Mouse (Mus musculus) megakaryocyte, embryonic 14.5 days (primary cell): ENCODE measurements around the gene Gm11034.

Experiments
- FLI1 ChIP-seq: IDR thresholded peaks from 2 replicates; pipeline ENCODE4 v1.6.1; 2012; ENCODE audit warnings: low read length, inconsistent platforms, mixed read lengths
- GATA1 ChIP-seq: IDR thresholded peaks from 3 replicates; pipeline ENCODE4 v1.6.1; 2012; ENCODE audit warnings: mixed read lengths, low read length, inconsistent platforms, borderline replicate concordance

DNA sequence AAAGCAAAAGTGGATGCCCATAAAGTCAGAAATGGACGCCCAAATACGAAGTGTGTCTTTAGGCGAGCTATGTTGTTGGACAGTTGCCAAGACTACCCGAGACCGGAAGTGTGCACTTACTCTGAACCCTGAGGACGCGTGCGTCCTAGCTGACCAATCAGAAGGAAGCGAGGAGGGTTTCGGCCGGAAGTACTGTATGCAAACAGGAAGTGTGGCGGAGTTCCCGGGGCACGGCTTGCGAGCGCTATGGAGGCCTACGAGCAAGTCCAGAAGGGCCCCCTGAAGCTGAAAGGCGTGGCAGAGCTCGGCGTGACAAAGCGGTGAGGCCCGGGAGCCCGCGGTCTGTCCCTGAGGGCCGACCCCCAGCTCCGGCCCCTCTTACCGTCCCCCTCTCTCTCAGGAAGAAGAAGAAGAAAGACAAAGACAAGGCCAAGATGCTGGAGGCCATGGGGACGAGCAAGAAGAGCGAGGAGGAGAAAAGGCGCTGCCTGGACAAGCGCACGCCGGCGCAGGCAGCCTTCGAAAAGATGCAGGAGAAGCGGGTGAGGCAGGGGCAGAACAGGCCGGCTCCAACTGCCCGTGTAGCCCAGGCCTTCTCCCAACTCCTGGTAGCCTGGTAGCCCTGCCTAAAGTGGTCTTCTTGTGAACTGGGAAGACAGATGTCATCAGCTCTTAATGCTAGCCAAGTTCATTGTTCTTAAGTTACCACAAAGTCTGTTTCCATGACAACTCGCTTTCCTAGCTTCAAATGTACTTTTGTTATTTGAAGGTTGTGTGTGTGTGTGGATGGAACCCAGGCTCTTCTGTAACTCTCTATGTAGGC, 6.3 kb upstream of the Gm11034 start, which contains the start of gene Fam32a:
- TF ChIP-seq GATA1 (no peak), FLI1 (peak; percentile 99)
